Mouse (Mus musculus) intestine, postnatal 0 days (tissue): Measurements from ENCODE around the gene Mt2. TPM values are rescaled to one million over a fixed set of nuclear protein-coding genes. Genes with fewer than 3 reads are reported as not detected.

Source experiments
- ATAC-seq: fragments of 200-750 bp; cut with Nextera tagmentation; 2 replicates; pipeline ENCODE4 v1.8.0; 2017; ENCODE audit warnings: mild to moderate bottlenecking, moderate TSS enrichment, moderate library complexity
- H3K27ac ChIP-seq: fragments of 300-500 bp; sonication (generic); 2 replicates; pipeline ENCODE4 v1.5.1; 2014; ENCODE audit warnings: mild to moderate bottlenecking, low read depth, low read length, moderate library complexity
- H3K27me3 ChIP-seq: fragments of 300-500 bp; sonication (generic); replicated peaks from 2 replicates; pipeline ENCODE4 v1.6.1; 2014; ENCODE audit warnings: low read length, mixed read lengths; ENCODE audit not compliant: control insufficient read depth, insufficient read depth
- H3K36me3 ChIP-seq: fragments of 300-500 bp; sonication (generic); 2 replicates; pipeline ENCODE4 v1.6.1; 2014; ENCODE audit warnings: mild to moderate bottlenecking, moderate library complexity; ENCODE audit not compliant: control insufficient read depth, insufficient read depth
- H3K4me1 ChIP-seq: fragments of 300-500 bp; sonication (generic); replicated peaks from 2 replicates; pipeline ENCODE4 v1.6.1; 2014; ENCODE audit warnings: antibody characterized with exemption, low read length, mixed read lengths; ENCODE audit not compliant: control insufficient read depth, insufficient read depth
- H3K4me2 ChIP-seq: fragments of 300-500 bp; sonication (generic); replicated peaks from 2 replicates; pipeline ENCODE4 v1.6.1; 2014; ENCODE audit warnings: low read depth, mild to moderate bottlenecking, moderate library complexity
- H3K4me3 ChIP-seq: fragments of 300-500 bp; sonication (generic); 2 replicates; pipeline ENCODE4 v1.5.1; 2014; ENCODE audit warnings: low read depth, low read length
- H3K9ac ChIP-seq: fragments of 300-500 bp; sonication (generic); 2 replicates; pipeline ENCODE4 v1.6.1; 2014; ENCODE audit warnings: mild to moderate bottlenecking, low read depth, low read length
- H3K9me3 ChIP-seq: fragments of 300-500 bp; sonication (generic); 2 replicates; pipeline ENCODE4 v1.6.1; 2016; ENCODE audit warnings: mixed run types; ENCODE audit not compliant: control insufficient read depth
- CTCF ChIP-seq: sonication (generic); IDR thresholded peaks from 2 replicates; pipeline ENCODE4 v1.5.1; 2016; ENCODE audit warnings: low read depth, mild to moderate bottlenecking, control low read depth, antibody characterized with exemption, moderate library complexity
- WGBS: fragments of 180-500 bp; shearing (Covaris S2); extraction: QIAGEN DNeasy Blood & Tissue Kit; methylation state at CpG from one replicate; pipeline ENCODE4 v1.1.7; 2014; 5-methylcytosine and 5-hydroxymethylcytosine counted together
- polyA plus RNA-seq: library from polyadenylated mRNA; unstranded; fragments of >200 nt; fragmentation: Nextera tagmentation; extraction: Ambion mirVana; gene quantifications from 2 replicates; pipeline ENCODE4 v1.2.1, GENCODE M21; 2015

The Mt2 gene
- polyA plus RNA-seq, 1 experiment from 2014 or later = 224 TPM

GRCm38 (mm10) chr8:94169547-94169946 is 2.9 kb upstream of the Mt2 start:
- no peak for TF ChIP-seq CTCF
- Histone ChIP-seq H3K36me3 (no peaks in the 10 kb centered on the region), H3K4me3 (no peak overlapping the region), H3K27ac (no peak overlapping the region), H3K27me3 (peaks cover 2% of the 10 kb centered on the region; the same call in 1 of the 2 replicates), H3K4me2 (no peak overlapping the region), H3K9ac (no peak overlapping the region), H3K4me1 (no peaks in the 10 kb centered on the region), H3K9me3 (no peaks in the 10 kb centered on the region)
- ATAC-seq = no peak
- 74% methylated on average over 5 of the region's 5 CpGs for WGBS

DNA sequence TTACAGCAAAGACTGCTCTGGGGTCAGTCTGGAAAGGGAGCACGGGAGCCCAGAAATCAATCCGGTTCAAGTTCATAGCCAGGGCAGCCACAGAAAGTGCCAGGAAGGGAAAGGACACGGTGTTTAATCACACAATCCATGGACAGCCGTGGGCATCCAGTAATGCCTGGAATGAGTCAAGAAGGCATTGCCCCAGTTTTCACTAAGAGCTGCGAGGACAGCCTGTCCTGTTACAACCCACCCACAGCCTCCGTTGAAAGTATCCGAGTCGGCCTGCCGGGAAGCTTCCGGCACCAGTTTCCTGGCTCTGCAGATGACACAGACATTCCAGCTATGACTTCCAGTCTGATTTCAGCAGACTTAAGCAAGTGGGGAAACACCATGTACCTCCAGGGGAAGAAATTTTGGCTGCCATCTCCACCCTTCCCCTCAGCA is 1.1 kb upstream of the Mt2 start:
- peaks cover 2% of the 10 kb centered on the region; the same call in 1 of the 2 replicates for H3K27me3 ChIP-seq
- H3K27ac ChIP-seq = no peak overlapping the region
- no peak overlapping the region for H3K9ac ChIP-seq
- peak overlapping the region; percentile 51; the same call in 1 of the 2 replicates for H3K4me3 ChIP-seq
- WGBS = 66% methylated on average over 10 of the region's 10 CpGs
- no peak for TF ChIP-seq CTCF
- H3K4me2 ChIP-seq = peak overlapping the region; percentile 76
- no peaks in the 10 kb centered on the region for H3K36me3 ChIP-seq
- no peaks in the 10 kb centered on the region for H3K9me3 ChIP-seq
- H3K4me1 ChIP-seq = no peaks in the 10 kb centered on the region
- ATAC-seq = no peak

GRCm38 (mm10) chr8:94172809-94173732 is 607 bp downstream of the Mt2 start:
- Histone ChIP-seq H3K27ac (peak overlapping the region; percentile 78), H3K27me3 (peaks cover 2% of the 10 kb centered on the region; the same call in 1 of the 2 replicates), H3K4me2 (peak overlapping the region; percentile 76), H3K36me3 (no peaks in the 10 kb centered on the region), H3K4me3 (peak overlapping the region; percentile 51), H3K9ac (peak overlapping the region; percentile 55), H3K9me3 (no peaks in the 10 kb centered on the region), H3K4me1 (no peaks in the 10 kb centered on the region)
- WGBS = 2% methylated on average over 39 of the region's 39 CpGs
- no peak for TF ChIP-seq CTCF
- peak; percentile 2; the same call in 1 of the 2 replicates for ATAC-seq

GRCm38 (mm10) chr8:94173848-94174403 is 1.5 kb downstream of the Mt2 start:
- H3K4me3 ChIP-seq = peak overlapping the region; percentile 51; the same call in 1 of the 2 replicates
- peak overlapping the region; percentile 23; the same call in 1 of the 2 replicates for H3K27ac ChIP-seq
- peak; percentile 23 for TF ChIP-seq CTCF
- H3K36me3 ChIP-seq = no peaks in the 10 kb centered on the region
- no peaks in the 10 kb centered on the region for H3K4me1 ChIP-seq
- peaks cover 2% of the 10 kb centered on the region; the same call in 1 of the 2 replicates for H3K27me3 ChIP-seq
- H3K9me3 ChIP-seq = no peaks in the 10 kb centered on the region
- peak overlapping the region; percentile 76 for H3K4me2 ChIP-seq
- no peak for ATAC-seq
- 46% methylated on average over 11 of the region's 11 CpGs for WGBS
- no peak overlapping the region for H3K9ac ChIP-seq

DNA sequence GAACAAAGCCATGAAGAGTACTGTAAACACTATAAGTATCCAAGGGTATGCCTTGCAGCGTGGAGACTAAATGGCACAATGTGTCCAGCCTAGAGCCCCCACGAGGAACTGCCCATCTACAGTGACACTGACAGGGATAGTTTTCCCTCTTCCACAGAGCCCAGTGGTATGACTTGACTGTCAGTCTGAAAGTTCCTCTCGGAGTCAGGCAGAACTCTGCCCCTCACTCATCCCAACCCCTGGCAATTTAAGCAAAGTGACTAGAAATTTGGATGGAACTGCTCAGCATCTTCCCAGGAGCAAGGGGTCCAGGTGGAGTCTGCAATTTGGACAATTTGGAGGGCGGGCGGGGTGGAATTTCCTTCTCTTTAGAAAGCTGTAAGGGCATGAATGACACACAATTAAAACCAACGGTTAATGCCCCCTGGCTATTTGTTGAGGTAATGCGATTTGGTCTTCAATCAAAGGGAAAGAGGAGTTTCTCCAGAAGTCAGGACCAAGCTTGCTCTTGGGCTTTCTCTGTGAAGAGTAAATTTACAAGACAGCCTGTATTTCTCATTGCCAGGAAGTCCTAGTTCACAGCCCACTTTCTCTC is 2.3 kb downstream of the Mt2 start:
- TF ChIP-seq CTCF = peak; percentile 52
- Histone ChIP-seq H3K4me3 (no peak overlapping the region), H3K9ac (no peak overlapping the region), H3K36me3 (no peaks in the 10 kb centered on the region), H3K4me1 (no peaks in the 10 kb centered on the region), H3K4me2 (no peak overlapping the region), H3K27me3 (peaks cover 2% of the 10 kb centered on the region; the same call in 1 of the 2 replicates), H3K9me3 (no peaks in the 10 kb centered on the region), H3K27ac (no peak overlapping the region)
- no peak for ATAC-seq
- WGBS = 50% methylated on average over 7 of the region's 7 CpGs
